Mouse (Mus musculus) myocyte (in vitro differentiated cells): ENCODE results near the gene Jph4. TPM values are rescaled to one million over a fixed set of nuclear protein-coding genes. Genes with fewer than 3 reads are reported as not detected.

Source experiments
- H3K27me3 ChIP-seq: one replicate; pipeline ENCODE4 v1.6.1; 2011; ENCODE audit not compliant: control insufficient read depth, insufficient read depth, insufficient read length
- H3K36me3 ChIP-seq: one replicate; pipeline ENCODE4 v1.6.1; 2011; ENCODE audit not compliant: control insufficient read depth, insufficient read depth
- H3K4me2 ChIP-seq: one replicate; pipeline ENCODE4 v1.6.1; 2011; ENCODE audit warnings: low read depth, control low read depth
- H3K4me3 ChIP-seq: one replicate; pipeline ENCODE4 v1.5.1; 2011; ENCODE audit warnings: mild to moderate bottlenecking, control low read depth, moderate library complexity
- H3K79me2 ChIP-seq: one replicate; pipeline ENCODE4 v1.6.1; 2011; ENCODE audit not compliant: control insufficient read depth, insufficient read depth
- H3ac ChIP-seq: one replicate; pipeline ENCODE4 v1.6.1; 2011; ENCODE audit not compliant: control insufficient read depth, insufficient read length
- CEBPB ChIP-seq: IDR thresholded peaks from 2 replicates; pipeline ENCODE4 v1.6.1; 2011; ENCODE audit warnings: mild to moderate bottlenecking, moderate library complexity; ENCODE audit not compliant: poor library complexity, insufficient read depth, severe bottlenecking
- E2F4 ChIP-seq: IDR thresholded peaks from one replicate; pipeline ENCODE4 v1.6.1; 2011; ENCODE audit warnings: mild to moderate bottlenecking, control low read depth, moderate library complexity; ENCODE audit not compliant: insufficient read depth
- MAX ChIP-seq: IDR thresholded peaks from one replicate; pipeline ENCODE4 v1.6.1; 2011; ENCODE audit warnings: low read depth, mild to moderate bottlenecking, control low read depth
- MYOD1 ChIP-seq, 3 experiments: IDR thresholded peaks; one replicate each; pipeline ENCODE4 v1.6.1; 2011; ENCODE audit warnings: control low read depth in 2 of 3, low read depth in 2 of 3, mild to moderate bottlenecking in 2 of 3, moderate library complexity in 1 of 3; ENCODE audit not compliant: insufficient read length in 2 of 3, control insufficient read depth in 1 of 3
- MYOG ChIP-seq, 3 experiments: IDR thresholded peaks; one replicate each; pipeline ENCODE4 v1.6.1; 2011; ENCODE audit warnings: control low read depth in 2 of 3, low read depth in 2 of 3, mild to moderate bottlenecking in 2 of 3; ENCODE audit not compliant: insufficient read length in 2 of 3, control insufficient read depth in 1 of 3, insufficient read depth in 1 of 3
- POLR2A ChIP-seq: IDR thresholded peaks from one replicate; pipeline ENCODE4 v1.6.1; 2011; ENCODE audit warnings: low read depth, mild to moderate bottlenecking, control low read depth, moderate library complexity; ENCODE audit not compliant: insufficient read length
- POLR2AphosphoS2 ChIP-seq: IDR thresholded peaks from one replicate; pipeline ENCODE4 v1.6.1; 2011; ENCODE audit warnings: low read depth, control low read depth; ENCODE audit not compliant: insufficient read length
- REST ChIP-seq: IDR thresholded peaks from one replicate; pipeline ENCODE4 v1.6.1; 2011; ENCODE audit warnings: mild to moderate bottlenecking, control low read depth, moderate library complexity; ENCODE audit not compliant: insufficient read depth, insufficient read length
- SRF ChIP-seq: IDR thresholded peaks from one replicate; pipeline ENCODE4 v1.6.1; 2011; ENCODE audit warnings: low read depth; ENCODE audit not compliant: control insufficient read depth, insufficient read length
- TCF12 ChIP-seq: IDR thresholded peaks from one replicate; pipeline ENCODE4 v1.6.1; 2011; ENCODE audit warnings: mild to moderate bottlenecking, control low read depth; ENCODE audit not compliant: poor library complexity, insufficient read depth, severe bottlenecking
- TCF3 ChIP-seq: IDR thresholded peaks from one replicate; pipeline ENCODE4 v1.6.1; 2011; ENCODE audit warnings: low read depth, control low read depth; ENCODE audit not compliant: insufficient read length
- USF1 ChIP-seq: IDR thresholded peaks from one replicate; pipeline ENCODE4 v1.6.1; 2011; ENCODE audit warnings: low read depth, mild to moderate bottlenecking, control low read depth, moderate library complexity
- polyA plus RNA-seq: library from polyadenylated mRNA; unstranded; fragments of >200 nt; fragmentation: generic; extraction: Trizol; gene quantifications from one replicate; pipeline ENCODE4 v1.2.1, GENCODE M21; 2012; ENCODE audit warnings: missing spikeins

Gene Jph4
- polyA plus RNA-seq, 1 experiment: not detected

- no peak overlapping the region for H3K4me3 ChIP-seq
- H3K36me3 ChIP-seq: no peaks in the 10 kb centered on the region
- no peak overlapping the region for H3ac ChIP-seq
- H3K27me3 ChIP-seq: no peaks in the 10 kb centered on the region
- no peak overlapping the region for H3K4me2 ChIP-seq
- H3K79me2 ChIP-seq: no peaks in the 10 kb centered on the region
- TF ChIP-seq POLR2AphosphoS2 (no peak), TCF12 (no peak), MAX (no peak), REST (no peak)
Measured at GRCm38 (mm10) chr14:55160251-55161071, 43.7 kb upstream of the Jph4 start.

DNA sequence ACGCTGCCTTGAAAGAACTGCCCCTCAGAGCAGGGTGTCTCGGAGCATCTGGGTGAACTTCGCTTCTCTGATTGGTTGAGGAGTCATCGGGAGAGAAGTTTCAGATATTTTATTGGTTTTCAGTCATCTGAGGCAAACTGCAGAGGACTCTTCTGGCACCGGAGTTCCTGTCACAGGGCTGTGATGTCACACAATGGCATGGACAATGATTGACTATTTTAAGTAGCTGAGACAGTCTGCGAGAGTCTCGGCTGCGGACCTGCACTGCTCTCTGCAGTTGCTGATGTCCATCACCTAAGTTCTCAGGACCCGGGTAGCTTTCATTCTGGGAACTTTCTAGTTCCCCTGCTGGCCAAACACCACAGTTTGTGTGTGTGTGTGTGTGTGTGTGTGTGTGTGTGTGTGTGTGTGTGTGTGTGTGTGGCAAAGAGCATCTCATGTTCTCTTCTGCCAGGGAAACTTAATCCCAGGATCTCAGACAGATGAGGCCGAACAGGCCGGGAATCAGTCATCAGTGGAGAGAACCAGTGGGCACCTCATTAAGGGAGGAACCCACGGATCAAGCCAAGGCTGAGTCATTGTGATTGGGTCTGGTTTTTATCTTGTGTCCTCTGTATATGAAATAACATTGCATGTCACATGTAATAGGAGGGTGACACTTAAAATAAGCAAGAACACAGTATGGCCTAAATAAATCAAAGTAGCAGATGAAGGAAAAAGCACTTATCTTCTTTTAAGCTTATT, 40.8 kb upstream of the Jph4 start:
- H3K27me3 ChIP-seq: no peaks in the 10 kb centered on the region
- no peak overlapping the region for H3K4me3 ChIP-seq
- H3K36me3 ChIP-seq: no peaks in the 10 kb centered on the region
- peak overlapping the region; percentile 68 for H3K4me2 ChIP-seq
- no peaks in the 10 kb centered on the region for H3K79me2 ChIP-seq
- peak in 1 of 3 experiments; percentile 3 for TF ChIP-seq MYOG (IDR thresholded peaks at IDR 0.05; ENCODE audit: control insufficient read depth in 1 of 3, insufficient read depth in 1 of 3, insufficient read length in 2 of 3, low read depth in 2 of 3)
- peak; percentile 22 for TF ChIP-seq TCF12
- peak; percentile 58 to 94 (median 82) for TF ChIP-seq MYOD1 (IDR thresholded peaks at IDR 0.05; ENCODE audit: control insufficient read depth in 1 of 3, insufficient read length in 2 of 3, low read depth in 2 of 3)
- no peak for TF ChIP-seq CEBPB
- TF ChIP-seq USF1: no peak
- peak; percentile 38 for TF ChIP-seq TCF3
- H3ac ChIP-seq: no peak overlapping the region

DNA sequence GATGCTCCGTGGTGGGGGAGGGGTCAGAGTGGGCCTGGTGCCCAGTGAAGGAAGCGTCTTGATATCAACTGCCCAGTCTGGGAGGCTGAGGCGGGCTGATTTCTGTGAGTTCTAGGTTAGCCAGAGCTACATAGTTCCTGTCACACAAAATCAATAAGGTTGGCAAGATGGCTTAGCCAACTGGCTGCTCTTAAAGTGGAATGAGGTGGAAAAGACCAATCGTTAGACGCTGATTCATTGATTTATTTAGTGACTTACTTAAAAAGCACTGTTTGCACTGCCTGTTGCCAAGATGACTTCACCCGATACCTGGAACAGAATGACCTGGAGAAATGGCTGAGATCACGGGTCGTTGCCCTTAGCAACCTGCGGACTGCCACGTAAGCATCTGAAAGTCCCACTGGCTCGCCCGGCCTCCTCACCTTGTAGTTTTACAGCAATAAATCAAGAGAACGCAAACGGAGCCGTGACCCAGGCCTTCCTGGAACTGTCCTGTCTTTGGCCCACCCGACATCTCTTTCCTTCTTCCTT, 36.3 kb upstream of the Jph4 start:
- no peaks in the 10 kb centered on the region for H3K36me3 ChIP-seq
- H3K4me3 ChIP-seq: no peak overlapping the region
- TF ChIP-seq MAX (no peak), MYOD1 (IDR thresholded peaks at IDR 0.05; ENCODE audit: control insufficient read depth in 1 of 3, insufficient read length in 2 of 3, low read depth in 2 of 3) (no peak), POLR2AphosphoS2 (no peak), USF1 (no peak), E2F4 (no peak), CEBPB (no peak), TCF3 (no peak), SRF (no peak), REST (no peak), POLR2A (no peak)
- H3K79me2 ChIP-seq: no peaks in the 10 kb centered on the region
- H3ac ChIP-seq: no peak overlapping the region
- H3K4me2 ChIP-seq: no peak overlapping the region
- no peaks in the 10 kb centered on the region for H3K27me3 ChIP-seq

DNA sequence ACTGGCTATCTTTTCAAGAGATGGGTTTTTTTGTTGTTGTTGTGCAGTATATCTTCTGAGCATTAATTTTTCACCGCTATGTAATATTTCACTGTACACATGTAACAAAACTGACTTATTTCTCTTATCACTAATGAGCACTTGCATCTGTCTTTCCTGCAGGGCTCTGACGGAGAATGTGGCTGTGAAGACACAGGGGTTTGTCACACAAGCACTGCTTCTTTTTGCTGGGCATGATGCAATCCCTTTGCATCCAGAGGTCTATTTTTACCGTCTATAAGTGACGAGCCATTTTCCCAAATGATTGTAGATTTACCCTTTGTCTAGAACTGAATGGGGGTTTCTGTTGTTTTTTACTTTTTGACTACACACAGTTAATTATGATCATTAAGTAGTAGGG, 35.4 kb upstream of the Jph4 start:
- Histone ChIP-seq H3ac (no peak overlapping the region), H3K79me2 (no peaks in the 10 kb centered on the region), H3K4me2 (no peak overlapping the region), H3K4me3 (no peak overlapping the region), H3K36me3 (no peaks in the 10 kb centered on the region), H3K27me3 (no peaks in the 10 kb centered on the region)
- no peak for TF ChIP-seq MYOD1 (IDR thresholded peaks at IDR 0.05; ENCODE audit: control insufficient read depth in 1 of 3, insufficient read length in 2 of 3, low read depth in 2 of 3)
- no peak for TF ChIP-seq POLR2AphosphoS2
- no peak for TF ChIP-seq MYOG (IDR thresholded peaks at IDR 0.05; ENCODE audit: control insufficient read depth in 1 of 3, insufficient read depth in 1 of 3, insufficient read length in 2 of 3, low read depth in 2 of 3)

- TF ChIP-seq REST (no peak), MYOD1 (IDR thresholded peaks at IDR 0.05; ENCODE audit: control insufficient read depth in 1 of 3, insufficient read length in 2 of 3, low read depth in 2 of 3) (peak in 1 of 3 experiments; percentile 73), MYOG (IDR thresholded peaks at IDR 0.05; ENCODE audit: control insufficient read depth in 1 of 3, insufficient read depth in 1 of 3, insufficient read length in 2 of 3, low read depth in 2 of 3) (peak in 1 of 3 experiments; percentile 67)
- no peak overlapping the region for H3K4me2 ChIP-seq
- no peaks in the 10 kb centered on the region for H3K36me3 ChIP-seq
- H3K4me3 ChIP-seq: no peak overlapping the region
- peaks cover 8% of the 10 kb centered on the region for H3K27me3 ChIP-seq
- H3K79me2 ChIP-seq: no peaks in the 10 kb centered on the region
- no peak overlapping the region for H3ac ChIP-seq
Measured at GRCm38 (mm10) chr14:55150985-55151384, 34.2 kb upstream of the Jph4 start.
